Mouse (Mus musculus): ENCODE measurements around the gene Ulk1.

GRCm38 (mm10) chr5:110788684-110789083 lies 21.2 kb downstream of the Ulk1 start:
- peak; percentile 55 for TF ChIP-seq CTCF (IDR thresholded peaks at IDR 0.05; ENCODE audit: control insufficient read depth, insufficient read depth, insufficient read length)
- TF ChIP-seq MYOD1 (IDR thresholded peaks at IDR 0.05; ENCODE audit: control insufficient read depth, insufficient read length, low read depth): no peak
- TF ChIP-seq CEBPB (IDR thresholded peaks at IDR 0.05; ENCODE audit: low read depth): no peak
- no peak for TF ChIP-seq MAX (IDR thresholded peaks at IDR 0.05)
- TF ChIP-seq MYOG (IDR thresholded peaks at IDR 0.05; ENCODE audit: control insufficient read depth, extremely low read depth, insufficient read length): no peak
